Mouse (Mus musculus) Patski (cell line): ENCODE measurements around the gene Nt5c2. TPM values are rescaled to one million over a fixed set of nuclear protein-coding genes. Genes with fewer than 3 reads are reported as not detected.

Experiments
- ATAC-seq: fragments of 100-300 bp; one replicate; pipeline ENCODE4 v1.8.0; 2021
- CTCF ChIA-PET: fragments of 350-600 bp; sonication (Branson Sonifier 250); formaldehyde crosslinking; loops from one replicate; lab custom pipeline; 2022; ENCODE audit warnings: inconsistent platforms; lab: Charles Lee
- POLR2A ChIA-PET: fragments of 350-600 bp; sonication (Branson Sonifier 250); formaldehyde crosslinking; loops from one replicate; lab custom pipeline; 2022; ENCODE audit warnings: antibody characterized with exemption, inconsistent platforms; lab: Charles Lee
- DNase-seq: peaks from one replicate; pipeline ENCODE4 v3.0.0-alpha.2; 2011; ENCODE audit warnings: low read depth, low spot score
- H3K27me3 ChIP-seq: fragments of 371-371 bp; one replicate; pipeline ENCODE4 v1.5.1; 2021
- CTCF ChIP-seq: fragments of 100-300 bp; IDR thresholded peaks from one replicate; pipeline ENCODE4 v1.5.1; 2021
- in situ Hi-C: fragments of 300-500 bp; cut with MboI; formaldehyde crosslinking; loops from 3 replicates; pipeline ENCODE4 v1.11.1; 2018; ENCODE audit warnings: low pct_unique_long_range_greater_than_20kb, mixed read lengths
- polyA plus RNA-seq: library from polyadenylated mRNA; unstranded; gene quantifications from one replicate; pipeline ENCODE4 v1.2.3, GENCODE M21; 2021

Gene Nt5c2
- polyA plus RNA-seq, 1 experiment from 2014 or later, result 99.6 TPM

GRCm38 (mm10) chr19:47017831-47018230 lies 2.9 kb upstream of the Nt5c2 start:
- ChIA-PET POLR2A (no interaction called here), CTCF (interaction anchor here (1.3 to 1.5 kb wide), 2 partner anchors 9 to 11 kb away, joined by 3 read pairs; no protein-coding TSS in a partner anchor)
- DNase-seq (no peak), ATAC-seq (no peak)
- in situ Hi-C loops, result no loop called here
- peaks cover 57% of the 10 kb centered on the region for H3K27me3 ChIP-seq
- TF ChIP-seq CTCF, result no peak

GRCm38 (mm10) chr19:47016487-47016886 lies 1.5 kb upstream of the Nt5c2 start:
- DNase-seq, result peak; percentile 17
- ATAC-seq, result no peak
- in situ Hi-C loops, result no loop called here
- no peak for TF ChIP-seq CTCF
- ChIA-PET CTCF (interaction anchor here (0.7 to 1.5 kb wide), 5 partner anchors 10 to 428 kb away, joined by 3 to 4 read pairs (median 3); no protein-coding TSS in a partner anchor), POLR2A (interaction anchor here (0.6 to 1.4 kb wide), 8 partner anchors 8 to 774 kb away, joined by 3 to 10 read pairs (median 4); no protein-coding TSS in a partner anchor)
- H3K27me3 ChIP-seq, result peaks cover 56% of the 10 kb centered on the region

- no peak for ATAC-seq
- in situ Hi-C loops, result no loop called here
- DNase-seq, result no peak
- H3K27me3 ChIP-seq, result peaks cover 56% of the 10 kb centered on the region
- ChIA-PET POLR2A (interaction anchor here (0.7 to 1.4 kb wide), 4 partner anchors 10 to 556 kb away, joined by 3 to 10 read pairs (median 6); no protein-coding TSS in a partner anchor), CTCF (interaction anchor here (0.9 to 1.0 kb wide), 2 partner anchors 13 to 275 kb away, joined by 3 to 4 read pairs; no protein-coding TSS in a partner anchor)
- no peak for TF ChIP-seq CTCF
Observed at GRCm38 (mm10) chr19:47015965-47016364, 1.0 kb upstream of the Nt5c2 start.

- POLR2A ChIA-PET, result interaction anchor here (0.7 kb wide), 1 partner anchor 556 kb away, joined by 5 read pairs; no protein-coding TSS in a partner anchor
- no peak for TF ChIP-seq CTCF
- CTCF ChIA-PET, result no interaction called here
- ATAC-seq (no peak), DNase-seq (no peak)
- in situ Hi-C loops, result no loop called here
- peaks cover 58% of the 10 kb centered on the region for H3K27me3 ChIP-seq
Observed at GRCm38 (mm10) chr19:47015396-47015795, 443 bp upstream of the Nt5c2 start.

- TF ChIP-seq CTCF, result no peak
- H3K27me3 ChIP-seq, result peaks cover 60% of the 10 kb centered on the region
- in situ Hi-C loops, result no loop called here
- ATAC-seq (no peak), DNase-seq (no peak)
- CTCF ChIA-PET, result no interaction called here
- POLR2A ChIA-PET, result no interaction called here
Observed at GRCm38 (mm10) chr19:47014159-47014446, 850 bp downstream of the Nt5c2 start.

GRCm38 (mm10) chr19:47013340-47014158 lies 1.4 kb downstream of the Nt5c2 start:
- TF ChIP-seq CTCF, result no peak
- in situ Hi-C loops, result no loop called here
- ATAC-seq, result no peak
- ChIA-PET CTCF (no interaction called here), POLR2A (no interaction called here)
- H3K27me3 ChIP-seq, result peaks cover 55% of the 10 kb centered on the region
- no peak for DNase-seq

- H3K27me3 ChIP-seq, result peaks cover 49% of the 10 kb centered on the region
- no peak for ATAC-seq
- DNase-seq, result no peak
- no peak for TF ChIP-seq CTCF
- ChIA-PET CTCF (no interaction called here), POLR2A (no interaction called here)
- in situ Hi-C loops, result no loop called here
Observed at GRCm38 (mm10) chr19:47012521-47013130, 2.3 kb downstream of the Nt5c2 start.

GRCm38 (mm10) chr19:47009943-47010342 lies 5.0 kb downstream of the Nt5c2 start:
- ATAC-seq, result no peak

GRCm38 (mm10) chr19:47009420-47009819 lies 5.5 kb downstream of the Nt5c2 start:
- TF ChIP-seq CTCF, result no peak
- POLR2A ChIA-PET, result no interaction called here
- H3K27me3 ChIP-seq, result peaks cover 40% of the 10 kb centered on the region
- in situ Hi-C loops, result no loop called here
- CTCF ChIA-PET, result no interaction called here
- no peak for ATAC-seq
- no peak for DNase-seq

More at GRCm38 (mm10) chr19:47009943-47010342, 5.0 kb downstream of the Nt5c2 start:
- POLR2A ChIA-PET, result no interaction called here
- H3K27me3 ChIP-seq, result peaks cover 40% of the 10 kb centered on the region
- in situ Hi-C loops, result no loop called here
- DNase-seq, result no peak
- no peak for TF ChIP-seq CTCF
- CTCF ChIA-PET, result no interaction called here

GRCm38 (mm10) chr19:47006321-47006720 lies 8.6 kb downstream of the Nt5c2 start:
- ChIA-PET CTCF (interaction anchor here (1.3 kb wide), 1 partner anchor 11 kb away, joined by 3 read pairs; no protein-coding TSS in a partner anchor), POLR2A (interaction anchor here (0.6 kb wide), 1 partner anchor 10 kb away, joined by 3 read pairs; no protein-coding TSS in a partner anchor)
- ATAC-seq, result no peak
- no peak for DNase-seq
- in situ Hi-C loops, result no loop called here
- H3K27me3 ChIP-seq, result peaks cover 34% of the 10 kb centered on the region
- no peak for TF ChIP-seq CTCF

- in situ Hi-C loops, result no loop called here
- POLR2A ChIA-PET, result interaction anchor here (0.6 kb wide), 1 partner anchor 11 kb away, joined by 3 read pairs; no protein-coding TSS in a partner anchor
- peaks cover 34% of the 10 kb centered on the region for H3K27me3 ChIP-seq
- TF ChIP-seq CTCF, result no peak
- DNase-seq, result no peak
- CTCF ChIA-PET, result interaction anchor here (1.3 kb wide), 1 partner anchor 11 kb away, joined by 3 read pairs; no protein-coding TSS in a partner anchor
- no peak for ATAC-seq
Observed at GRCm38 (mm10) chr19:47005873-47006272, 9.1 kb downstream of the Nt5c2 start.
